Mouse (Mus musculus) lung, embryonic 15.5 days (tissue): Measurements from ENCODE around the gene Armc9. TPM values are rescaled to one million over a fixed set of nuclear protein-coding genes. Genes with fewer than 3 reads are reported as not detected.

ENCODE experiments used
- ATAC-seq: fragments of 200-750 bp; cut with Nextera tagmentation; 2 replicates; pipeline ENCODE4 v1.8.0; 2017; ENCODE audit warnings: moderate number of reproducible peaks, borderline replicate concordance; ENCODE audit not compliant: low FRiP score, low TSS enrichment; ENCODE audit errors: extremely low read depth
- H3K27ac ChIP-seq: fragments of 300-500 bp; sonication (generic); 2 replicates; pipeline ENCODE4 v1.5.1; 2015; ENCODE audit warnings: moderate library complexity, mild to moderate bottlenecking, inconsistent platforms
- H3K27me3 ChIP-seq: fragments of 300-500 bp; sonication (generic); 2 replicates; pipeline ENCODE4 v1.6.1; 2015; ENCODE audit warnings: inconsistent platforms
- H3K36me3 ChIP-seq: fragments of 300-500 bp; sonication (generic); 2 replicates; pipeline ENCODE4 v1.6.1; 2015; ENCODE audit warnings: inconsistent platforms
- H3K4me1 ChIP-seq: fragments of 300-500 bp; sonication (generic); 2 replicates; pipeline ENCODE4 v1.6.1; 2015; ENCODE audit warnings: inconsistent platforms
- H3K4me2 ChIP-seq: fragments of 300-500 bp; sonication (generic); 2 replicates; pipeline ENCODE4 v1.6.1; 2015; ENCODE audit warnings: inconsistent platforms, mild to moderate bottlenecking, moderate library complexity
- H3K4me3 ChIP-seq: fragments of 300-500 bp; sonication (generic); 2 replicates; pipeline ENCODE4 v1.5.1; 2015; ENCODE audit warnings: mild to moderate bottlenecking, inconsistent platforms
- H3K9ac ChIP-seq: fragments of 300-500 bp; sonication (generic); 2 replicates; pipeline ENCODE4 v1.6.1; 2015; ENCODE audit warnings: inconsistent platforms
- H3K9me3 ChIP-seq: fragments of 300-500 bp; sonication (generic); 2 replicates; pipeline ENCODE4 v1.6.1; 2016; ENCODE audit warnings: inconsistent platforms
- WGBS: fragments of 180-500 bp; shearing (Covaris S2); methylation state at CpG from one replicate; pipeline ENCODE4 v1.1.7; 2015; 5-methylcytosine and 5-hydroxymethylcytosine counted together
- polyA plus RNA-seq: library from polyadenylated mRNA; unstranded; fragments of >200 nt; fragmentation: Nextera tagmentation; extraction: Ambion mirVana; gene quantifications from 2 replicates; pipeline ENCODE4 v1.2.1, GENCODE M21; 2015

Armc9 gene
- polyA plus RNA-seq: 20.3 and 22.9 TPM in 2 replicates

- no peaks in the 10 kb centered on the region for H3K36me3 ChIP-seq
- ATAC-seq: peak; percentile 100
- peak within 1 kb of the TSS; percentile 94 for H3K4me3 ChIP-seq
- peak within 1 kb of the TSS; percentile 81 for H3K9ac ChIP-seq
- peaks cover 13% of the 10 kb centered on the region for H3K4me1 ChIP-seq
- no peaks in the 10 kb centered on the region for H3K27me3 ChIP-seq
- H3K4me2 ChIP-seq: peak within 1 kb of the TSS; percentile 82
- H3K27ac ChIP-seq: peak within 1 kb of the TSS; percentile 73
- WGBS: 3% methylated on average over 40 of the region's 40 CpGs
- no peaks in the 10 kb centered on the region for H3K9me3 ChIP-seq
Measured at GRCm38 (mm10) chr1:86154133-86154823, at the start of gene Armc9. Gene Armc9 (plus strand): TSS chr1:86154780.

- Histone ChIP-seq H3K4me1 (no peaks in the 10 kb centered on the region), H3K4me3 (no peak overlapping the region), H3K9me3 (no peaks in the 10 kb centered on the region), H3K36me3 (peaks cover 6% of the 10 kb centered on the region; the same call in 1 of the 2 replicates), H3K9ac (no peak overlapping the region), H3K27ac (no peak overlapping the region), H3K4me2 (no peak overlapping the region), H3K27me3 (no peaks in the 10 kb centered on the region)
- no peak for ATAC-seq
- WGBS: 96% methylated on average over 1 of the region's 1 CpGs
Measured at GRCm38 (mm10) chr1:86105054-86105453, 49.5 kb upstream of the Armc9 start.

GRCm38 (mm10) chr1:86111779-86112178 is 42.8 kb upstream of the Armc9 start, which contains the start of gene Htr2b:
Gene Htr2b (minus strand): TSS chr1:86111970.
- H3K36me3 ChIP-seq: peaks cover 4% of the 10 kb centered on the region; the same call in 1 of the 2 replicates
- ATAC-seq: no peak
- no peak within 1 kb of the TSS for H3K27ac ChIP-seq
- 47% methylated on average over 6 of the region's 6 CpGs for WGBS
- H3K4me2 ChIP-seq: no peak within 1 kb of the TSS
- no peaks in the 10 kb centered on the region for H3K27me3 ChIP-seq
- no peaks in the 10 kb centered on the region; the same call in 1 of the 2 replicates for H3K4me1 ChIP-seq
- H3K4me3 ChIP-seq: no peak within 1 kb of the TSS
- no peak within 1 kb of the TSS for H3K9ac ChIP-seq
- no peaks in the 10 kb centered on the region for H3K9me3 ChIP-seq

GRCm38 (mm10) chr1:86114141-86114540 is 40.4 kb upstream of the Armc9 start:
- no peak for ATAC-seq
- H3K4me2 ChIP-seq: no peak overlapping the region
- WGBS: 70% methylated on average over 3 of the region's 3 CpGs
- no peaks in the 10 kb centered on the region; the same call in 1 of the 2 replicates for H3K4me1 ChIP-seq
- H3K4me3 ChIP-seq: no peak overlapping the region
- peaks cover 21% of the 10 kb centered on the region for H3K36me3 ChIP-seq
- no peak overlapping the region for H3K27ac ChIP-seq
- H3K27me3 ChIP-seq: no peaks in the 10 kb centered on the region
- H3K9ac ChIP-seq: no peak overlapping the region
- no peaks in the 10 kb centered on the region for H3K9me3 ChIP-seq

GRCm38 (mm10) chr1:86119549-86119948 is 35.0 kb upstream of the Armc9 start:
- Histone ChIP-seq H3K27me3 (no peaks in the 10 kb centered on the region), H3K36me3 (peaks cover 50% of the 10 kb centered on the region), H3K4me1 (no peaks in the 10 kb centered on the region), H3K9ac (no peak overlapping the region), H3K27ac (no peak overlapping the region), H3K4me3 (no peak overlapping the region), H3K9me3 (no peaks in the 10 kb centered on the region), H3K4me2 (no peak overlapping the region)
- 88% methylated on average over 4 of the region's 4 CpGs for WGBS
- no peak for ATAC-seq

GRCm38 (mm10) chr1:86126036-86126435 is 28.5 kb upstream of the Armc9 start:
- Histone ChIP-seq H3K9me3 (no peaks in the 10 kb centered on the region), H3K4me2 (no peak overlapping the region), H3K4me3 (no peak overlapping the region), H3K36me3 (peaks cover 62% of the 10 kb centered on the region), H3K27ac (no peak overlapping the region), H3K4me1 (no peaks in the 10 kb centered on the region), H3K27me3 (no peaks in the 10 kb centered on the region), H3K9ac (no peak overlapping the region)
- 93% methylated on average over 2 of the region's 2 CpGs for WGBS
- ATAC-seq: no peak

- Histone ChIP-seq H3K4me2 (no peak within 1 kb of the TSS), H3K9me3 (no peaks in the 10 kb centered on the region), H3K27ac (no peak within 1 kb of the TSS), H3K27me3 (no peaks in the 10 kb centered on the region), H3K9ac (no peak within 1 kb of the TSS), H3K36me3 (peaks cover 73% of the 10 kb centered on the region), H3K4me3 (no peak within 1 kb of the TSS), H3K4me1 (no peaks in the 10 kb centered on the region)
- 89% methylated on average over 4 of the region's 4 CpGs for WGBS
- no peak for ATAC-seq
Measured at GRCm38 (mm10) chr1:86133337-86133736, 21.2 kb upstream of the Armc9 start, which contains the start of gene Gm21972. Gene Gm21972 (plus strand): TSS chr1:86133637.

- Histone ChIP-seq H3K4me1 (no peaks in the 10 kb centered on the region), H3K9ac (no peak overlapping the region), H3K9me3 (no peaks in the 10 kb centered on the region), H3K27ac (no peak overlapping the region), H3K27me3 (no peaks in the 10 kb centered on the region), H3K4me2 (no peak overlapping the region), H3K4me3 (no peak overlapping the region), H3K36me3 (peaks cover 70% of the 10 kb centered on the region)
- ATAC-seq: no peak
- 92% methylated on average over 6 of the region's 6 CpGs for WGBS
Measured at GRCm38 (mm10) chr1:86135315-86135714, 19.3 kb upstream of the Armc9 start.

GRCm38 (mm10) chr1:86141081-86141480 is 13.5 kb upstream of the Armc9 start:
- 88% methylated on average over 3 of the region's 3 CpGs for WGBS
- H3K9me3 ChIP-seq: no peaks in the 10 kb centered on the region
- no peak overlapping the region for H3K4me3 ChIP-seq
- H3K4me2 ChIP-seq: no peak overlapping the region
- peaks cover 28% of the 10 kb centered on the region for H3K36me3 ChIP-seq
- H3K27ac ChIP-seq: no peak overlapping the region
- H3K27me3 ChIP-seq: no peaks in the 10 kb centered on the region
- no peaks in the 10 kb centered on the region for H3K4me1 ChIP-seq
- H3K9ac ChIP-seq: no peak overlapping the region
- ATAC-seq: no peak

- no peak for ATAC-seq
- Histone ChIP-seq H3K27me3 (no peaks in the 10 kb centered on the region), H3K36me3 (peaks cover 13% of the 10 kb centered on the region), H3K9me3 (no peaks in the 10 kb centered on the region), H3K9ac (no peak overlapping the region), H3K4me1 (no peaks in the 10 kb centered on the region), H3K4me3 (no peak overlapping the region), H3K4me2 (no peak overlapping the region), H3K27ac (no peak overlapping the region)
- 66% methylated on average over 4 of the region's 4 CpGs for WGBS
Measured at GRCm38 (mm10) chr1:86143165-86143564, 11.4 kb upstream of the Armc9 start.

GRCm38 (mm10) chr1:86144001-86144944 is 10.3 kb upstream of the Armc9 start:
- H3K27ac ChIP-seq: no peak overlapping the region
- H3K9ac ChIP-seq: no peak overlapping the region
- no peak overlapping the region for H3K4me2 ChIP-seq
- no peaks in the 10 kb centered on the region for H3K27me3 ChIP-seq
- H3K9me3 ChIP-seq: no peaks in the 10 kb centered on the region
- H3K36me3 ChIP-seq: 0 out of 2 replicates have a peak, but pooled peaks cover 4% of the 10 kb centered on the region
- 77% methylated on average over 21 of the region's 21 CpGs for WGBS
- H3K4me3 ChIP-seq: no peak overlapping the region
- ATAC-seq: no peak
- H3K4me1 ChIP-seq: no peaks in the 10 kb centered on the region

- 91% methylated on average over 5 of the region's 5 CpGs for WGBS
- Histone ChIP-seq H3K9me3 (no peaks in the 10 kb centered on the region), H3K4me3 (no peak overlapping the region), H3K4me1 (no peaks in the 10 kb centered on the region), H3K27ac (no peak overlapping the region), H3K36me3 (no peaks in the 10 kb centered on the region), H3K27me3 (no peaks in the 10 kb centered on the region), H3K9ac (no peak overlapping the region), H3K4me2 (no peak overlapping the region)
- ATAC-seq: no peak
Measured at GRCm38 (mm10) chr1:86146293-86146692, 8.3 kb upstream of the Armc9 start.
